Mouse (Mus musculus) megakaryocyte, embryonic 14.5 days (primary cell): ENCODE results near the gene Matk.

Experiments used
- FLI1 ChIP-seq: IDR thresholded peaks from 2 replicates; pipeline ENCODE4 v1.6.1; 2012; ENCODE audit warnings: low read length, inconsistent platforms, mixed read lengths
- GATA1 ChIP-seq: IDR thresholded peaks from 3 replicates; pipeline ENCODE4 v1.6.1; 2012; ENCODE audit warnings: mixed read lengths, low read length, inconsistent platforms, borderline replicate concordance

- no peak for TF ChIP-seq GATA1
- no peak for TF ChIP-seq FLI1
These were observed 34.8 kb upstream of the Matk start for GRCm38 (mm10) chr10:81217964-81218363.
